Mouse (Mus musculus) ES-Bruce4 (cell line): ENCODE results near the gene Ccdc187. TPM values are rescaled to one million over a fixed set of nuclear protein-coding genes. Genes with fewer than 3 reads are reported as not detected.

Source experiments
- H3K27ac ChIP-seq: 2 replicates; pipeline ENCODE4 v1.5.1; 2012; ENCODE audit warnings: low read length, inconsistent platforms; ENCODE audit not compliant: insufficient read depth
- H3K27me3 ChIP-seq: 2 replicates; pipeline ENCODE4 v1.6.1; 2012; ENCODE audit warnings: mild to moderate bottlenecking, low read length, inconsistent platforms; ENCODE audit not compliant: control insufficient read depth, poor library complexity, insufficient read depth, severe bottlenecking
- H3K36me3 ChIP-seq: 2 replicates; pipeline ENCODE4 v1.6.1; 2012; ENCODE audit warnings: inconsistent platforms, mild to moderate bottlenecking, low read length, moderate library complexity; ENCODE audit not compliant: control insufficient read depth, poor library complexity, insufficient read depth, severe bottlenecking
- H3K4me1 ChIP-seq: one replicate; pipeline ENCODE4 v1.8.1; 2011; ENCODE audit warnings: low read length; ENCODE audit not compliant: control insufficient read depth, insufficient read depth
- H3K4me3 ChIP-seq: 2 replicates; pipeline ENCODE4 v1.5.1; 2011; ENCODE audit warnings: low read depth, mild to moderate bottlenecking, low read length
- H3K9ac ChIP-seq: 2 replicates; pipeline ENCODE4 v1.6.1; 2012; ENCODE audit warnings: low read depth, mild to moderate bottlenecking, inconsistent platforms; ENCODE audit not compliant: poor library complexity, severe bottlenecking
- H3K9me3 ChIP-seq: replicated peaks from 2 replicates; pipeline ENCODE4 v1.6.1; 2012; ENCODE audit warnings: mild to moderate bottlenecking, low read length, inconsistent platforms; ENCODE audit not compliant: control insufficient read depth, poor library complexity, insufficient read depth, severe bottlenecking
- CTCF ChIP-seq: IDR thresholded peaks from one replicate; pipeline ENCODE4 v1.8.1; 2011; ENCODE audit warnings: low read depth, low read length
- EP300 ChIP-seq: IDR thresholded peaks from 2 replicates; pipeline ENCODE4 v1.6.1; 2011; ENCODE audit warnings: low read depth, low read length; ENCODE audit not compliant: insufficient read depth
- POLR2A ChIP-seq: IDR thresholded peaks from one replicate; pipeline ENCODE4 v1.8.1; 2011; ENCODE audit warnings: low read length; ENCODE audit not compliant: insufficient read depth
- polyA plus RNA-seq: library from polyadenylated mRNA; stranded (reverse); fragments of >200 nt; gene quantifications from 2 replicates; pipeline ENCODE4 v1.2.4, GENCODE M21; 2011; ENCODE audit warnings: low read depth; ENCODE audit not compliant: missing spikeins, insufficient read depth, insufficient read length

The Ccdc187 gene
- polyA plus RNA-seq, 1 experiment: 0.06 TPM

- no peak overlapping the region for H3K27ac ChIP-seq
- no peaks in the 10 kb centered on the region for H3K36me3 ChIP-seq
- no peaks in the 10 kb centered on the region for H3K27me3 ChIP-seq
- H3K4me3 ChIP-seq: no peak overlapping the region
- H3K9ac ChIP-seq: no peak overlapping the region
- no peaks in the 10 kb centered on the region for H3K9me3 ChIP-seq
- no peaks in the 10 kb centered on the region for H3K4me1 ChIP-seq
- no peak for TF ChIP-seq CTCF
- no peak for TF ChIP-seq POLR2A
Measured at GRCm38 (mm10) chr2:26264646-26265045, 29.7 kb downstream of the Ccdc187 start.

- Histone ChIP-seq H3K4me3 (no peak overlapping the region), H3K9ac (no peak overlapping the region), H3K9me3 (no peaks in the 10 kb centered on the region), H3K36me3 (no peaks in the 10 kb centered on the region), H3K27ac (no peak overlapping the region), H3K4me1 (no peaks in the 10 kb centered on the region), H3K27me3 (no peaks in the 10 kb centered on the region)
- TF ChIP-seq EP300: no peak
Measured at GRCm38 (mm10) chr2:26257315-26258096, 36.9 kb downstream of the Ccdc187 start.

GRCm38 (mm10) chr2:26254816-26255215, 39.5 kb downstream of the Ccdc187 start:
- Histone ChIP-seq H3K9me3 (no peaks in the 10 kb centered on the region), H3K27ac (no peak overlapping the region), H3K4me1 (no peaks in the 10 kb centered on the region), H3K9ac (no peak overlapping the region), H3K27me3 (no peaks in the 10 kb centered on the region), H3K36me3 (no peaks in the 10 kb centered on the region), H3K4me3 (no peak overlapping the region)
- no peak for TF ChIP-seq EP300
- no peak for TF ChIP-seq CTCF
- TF ChIP-seq POLR2A: no peak

- Histone ChIP-seq H3K27ac (no peak overlapping the region), H3K4me1 (no peaks in the 10 kb centered on the region), H3K27me3 (no peaks in the 10 kb centered on the region), H3K9ac (no peak overlapping the region), H3K9me3 (no peaks in the 10 kb centered on the region), H3K36me3 (no peaks in the 10 kb centered on the region), H3K4me3 (no peak overlapping the region)
- TF ChIP-seq EP300 (no peak), POLR2A (no peak), CTCF (no peak)
Measured at GRCm38 (mm10) chr2:26252514-26253206, 41.7 kb downstream of the Ccdc187 start.

- H3K9ac ChIP-seq: no peak overlapping the region
- no peak overlapping the region for H3K4me3 ChIP-seq
- TF ChIP-seq CTCF (no peak), POLR2A (no peak), EP300 (no peak)
- no peaks in the 10 kb centered on the region for H3K4me1 ChIP-seq
- no peaks in the 10 kb centered on the region for H3K27me3 ChIP-seq
- no peaks in the 10 kb centered on the region for H3K36me3 ChIP-seq
- no peaks in the 10 kb centered on the region for H3K9me3 ChIP-seq
- no peak overlapping the region for H3K27ac ChIP-seq
Measured at GRCm38 (mm10) chr2:26247531-26247930, 46.8 kb downstream of the Ccdc187 start.

GRCm38 (mm10) chr2:26240841-26241240, 53.5 kb downstream of the Ccdc187 start:
- H3K27me3 ChIP-seq: no peaks in the 10 kb centered on the region
- no peak overlapping the region for H3K9ac ChIP-seq
- H3K9me3 ChIP-seq: no peaks in the 10 kb centered on the region
- H3K36me3 ChIP-seq: no peaks in the 10 kb centered on the region
- H3K4me1 ChIP-seq: no peaks in the 10 kb centered on the region
- H3K27ac ChIP-seq: no peak overlapping the region
- TF ChIP-seq CTCF (no peak), POLR2A (no peak), EP300 (no peak)
- H3K4me3 ChIP-seq: no peak overlapping the region
